Mouse (Mus musculus): Measurements from ENCODE around the gene Sh3kbp1. TPM values are rescaled to one million over a fixed set of nuclear protein-coding genes. Genes with fewer than 3 reads are reported as not detected.
"Not testable (repeated sequence)": the region's sequence is repeated elsewhere in the genome, so short reads cannot be mapped to it uniquely, and the experiment has no call there.

The Sh3kbp1 gene
- polyA plus RNA-seq (2014; fragmentation: Nextera tagmentation; extraction: Ambion mirVana): 47.8 and 49.6 TPM in 2 replicates

GRCm38 (mm10) chrX:159626907-159627587 lies at the start of gene Sh3kbp1:
Gene Sh3kbp1 (plus strand): TSS chrX:159627272.
- Histone ChIP-seq H3K27ac (replicated peaks; ENCODE audit: low read depth, low read length) (no peak within 1 kb of the TSS; the same call in 1 of the 2 replicates), H3K36me3 (ENCODE audit: control insufficient read depth, insufficient read depth, low read length) (no peaks in the 10 kb centered on the region), H3K4me2 (ENCODE audit: low read depth, low read length) (peak within 1 kb of the TSS; percentile 65), H3K9ac (ENCODE audit: low read depth, low read length) (peak within 1 kb of the TSS; percentile 74), H3K27me3 (replicated peaks; ENCODE audit: control insufficient read depth, insufficient read depth, low read length) (0 out of 2 replicates have a peak, but pooled peaks cover 7% of the 10 kb centered on the region), H3K4me3 (ENCODE audit: low read depth, low read length) (peak within 1 kb of the TSS; percentile 58), H3K4me1 (ENCODE audit: control insufficient read depth, insufficient read depth, low read length) (0 out of 2 replicates have a peak, but pooled peaks cover 6% of the 10 kb centered on the region), H3K9me3 (ENCODE audit: control insufficient read depth, low read length) (no peaks in the 10 kb centered on the region)
- DNase-seq (ENCODE audit: low spot score) (peak; percentile 73), ATAC-seq (ENCODE audit: low read depth) (peak; percentile 90)
- 21% methylated on average over 46 of the region's 60 CpGs for WGBS

GRCm38 (mm10) chrX:159584738-159585137 lies 42.3 kb upstream of the Sh3kbp1 start:
- WGBS: 56% methylated on average over 7 of the region's 7 CpGs
- not testable (repeated sequence) for H3K36me3 ChIP-seq (ENCODE audit: control insufficient read depth, insufficient read depth, low read length); H3K4me2 ChIP-seq (ENCODE audit: low read depth, low read length); H3K9ac ChIP-seq (ENCODE audit: low read depth, low read length); H3K27me3 ChIP-seq (replicated peaks; ENCODE audit: control insufficient read depth, insufficient read depth, low read length); H3K9me3 ChIP-seq (ENCODE audit: control insufficient read depth, low read length); H3K4me1 ChIP-seq (ENCODE audit: control insufficient read depth, insufficient read depth, low read length); ATAC-seq (ENCODE audit: low read depth); DNase-seq (ENCODE audit: low spot score); H3K27ac ChIP-seq (replicated peaks; ENCODE audit: low read depth, low read length); H3K4me3 ChIP-seq (ENCODE audit: low read depth, low read length)

- Histone ChIP-seq H3K4me1 (ENCODE audit: control insufficient read depth, insufficient read depth, low read length) (no peaks in the 10 kb centered on the region), H3K4me3 (ENCODE audit: low read depth, low read length) (no peak overlapping the region), H3K4me2 (ENCODE audit: low read depth, low read length) (no peak overlapping the region), H3K9ac (ENCODE audit: low read depth, low read length) (no peak overlapping the region), H3K27ac (replicated peaks; ENCODE audit: low read depth, low read length) (no peak overlapping the region), H3K9me3 (ENCODE audit: control insufficient read depth, low read length) (no peaks in the 10 kb centered on the region), H3K27me3 (replicated peaks; ENCODE audit: control insufficient read depth, insufficient read depth, low read length) (no peaks in the 10 kb centered on the region), H3K36me3 (ENCODE audit: control insufficient read depth, insufficient read depth, low read length) (peaks cover 9% of the 10 kb centered on the region; the same call in 1 of the 2 replicates)
- DNase-seq (ENCODE audit: low spot score) (no peak), ATAC-seq (ENCODE audit: low read depth) (no peak)
- WGBS: 73% methylated on average over 1 of the region's 1 CpGs
Observed at GRCm38 (mm10) chrX:159591633-159592032, 35.4 kb upstream of the Sh3kbp1 start.

DNA sequence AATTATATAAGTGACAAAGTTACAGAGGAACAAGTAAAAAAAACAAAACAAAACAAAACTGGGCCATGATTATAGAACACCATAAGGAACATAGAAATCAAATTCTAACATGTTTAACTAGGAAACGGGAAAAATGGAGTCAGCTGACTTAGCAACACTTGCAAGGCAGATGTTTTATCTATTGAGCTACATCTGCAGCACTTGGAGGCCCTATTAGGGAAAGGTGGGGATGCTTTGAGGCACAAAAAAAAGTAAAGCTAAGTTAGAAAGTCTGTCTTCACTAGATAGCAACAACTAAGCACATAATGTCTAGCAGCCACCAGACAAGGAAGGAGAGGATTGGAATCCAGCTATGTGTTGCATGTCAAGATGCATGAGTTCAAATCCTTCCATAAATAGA lies 29.6 kb upstream of the Sh3kbp1 start:
- Histone ChIP-seq H3K27me3 (replicated peaks; ENCODE audit: control insufficient read depth, insufficient read depth, low read length) (no peaks in the 10 kb centered on the region), H3K9ac (ENCODE audit: low read depth, low read length) (no peak overlapping the region), H3K4me2 (ENCODE audit: low read depth, low read length) (no peak overlapping the region), H3K4me3 (ENCODE audit: low read depth, low read length) (no peak overlapping the region), H3K36me3 (ENCODE audit: control insufficient read depth, insufficient read depth, low read length) (no peaks in the 10 kb centered on the region), H3K4me1 (ENCODE audit: control insufficient read depth, insufficient read depth, low read length) (no peaks in the 10 kb centered on the region), H3K9me3 (ENCODE audit: control insufficient read depth, low read length) (no peaks in the 10 kb centered on the region), H3K27ac (replicated peaks; ENCODE audit: low read depth, low read length) (no peak overlapping the region)
- no peak for ATAC-seq (ENCODE audit: low read depth)
- DNase-seq (ENCODE audit: low spot score): no peak
- WGBS: 54% methylated on average over 1 of the region's 1 CpGs

- Histone ChIP-seq H3K36me3 (ENCODE audit: control insufficient read depth, insufficient read depth, low read length) (no peaks in the 10 kb centered on the region), H3K9me3 (ENCODE audit: control insufficient read depth, low read length) (no peaks in the 10 kb centered on the region), H3K27me3 (replicated peaks; ENCODE audit: control insufficient read depth, insufficient read depth, low read length) (no peaks in the 10 kb centered on the region), H3K4me1 (ENCODE audit: control insufficient read depth, insufficient read depth, low read length) (no peaks in the 10 kb centered on the region), H3K4me3 (ENCODE audit: low read depth, low read length) (no peak overlapping the region), H3K4me2 (ENCODE audit: low read depth, low read length) (no peak overlapping the region), H3K9ac (ENCODE audit: low read depth, low read length) (no peak overlapping the region), H3K27ac (replicated peaks; ENCODE audit: low read depth, low read length) (no peak overlapping the region)
- DNase-seq (ENCODE audit: low spot score): no peak
- WGBS: 83% methylated on average over 2 of the region's 2 CpGs
- ATAC-seq (ENCODE audit: low read depth): no peak
Observed at GRCm38 (mm10) chrX:159604832-159605231, 22.2 kb upstream of the Sh3kbp1 start.

- no peak overlapping the region for H3K4me3 ChIP-seq (ENCODE audit: low read depth, low read length)
- ATAC-seq (ENCODE audit: low read depth) (no peak), DNase-seq (ENCODE audit: low spot score) (no peak)
- no peaks in the 10 kb centered on the region for H3K27me3 ChIP-seq (replicated peaks; ENCODE audit: control insufficient read depth, insufficient read depth, low read length)
- no peaks in the 10 kb centered on the region for H3K9me3 ChIP-seq (ENCODE audit: control insufficient read depth, low read length)
- H3K4me1 ChIP-seq (ENCODE audit: control insufficient read depth, insufficient read depth, low read length): no peaks in the 10 kb centered on the region
- H3K4me2 ChIP-seq (ENCODE audit: low read depth, low read length): no peak overlapping the region
- no peak overlapping the region for H3K9ac ChIP-seq (ENCODE audit: low read depth, low read length)
- 47% methylated on average over 6 of the region's 6 CpGs for WGBS
- H3K27ac ChIP-seq (replicated peaks; ENCODE audit: low read depth, low read length): no peak overlapping the region
- no peaks in the 10 kb centered on the region for H3K36me3 ChIP-seq (ENCODE audit: control insufficient read depth, insufficient read depth, low read length)
Observed at GRCm38 (mm10) chrX:159606936-159607335, 20.1 kb upstream of the Sh3kbp1 start.

DNA sequence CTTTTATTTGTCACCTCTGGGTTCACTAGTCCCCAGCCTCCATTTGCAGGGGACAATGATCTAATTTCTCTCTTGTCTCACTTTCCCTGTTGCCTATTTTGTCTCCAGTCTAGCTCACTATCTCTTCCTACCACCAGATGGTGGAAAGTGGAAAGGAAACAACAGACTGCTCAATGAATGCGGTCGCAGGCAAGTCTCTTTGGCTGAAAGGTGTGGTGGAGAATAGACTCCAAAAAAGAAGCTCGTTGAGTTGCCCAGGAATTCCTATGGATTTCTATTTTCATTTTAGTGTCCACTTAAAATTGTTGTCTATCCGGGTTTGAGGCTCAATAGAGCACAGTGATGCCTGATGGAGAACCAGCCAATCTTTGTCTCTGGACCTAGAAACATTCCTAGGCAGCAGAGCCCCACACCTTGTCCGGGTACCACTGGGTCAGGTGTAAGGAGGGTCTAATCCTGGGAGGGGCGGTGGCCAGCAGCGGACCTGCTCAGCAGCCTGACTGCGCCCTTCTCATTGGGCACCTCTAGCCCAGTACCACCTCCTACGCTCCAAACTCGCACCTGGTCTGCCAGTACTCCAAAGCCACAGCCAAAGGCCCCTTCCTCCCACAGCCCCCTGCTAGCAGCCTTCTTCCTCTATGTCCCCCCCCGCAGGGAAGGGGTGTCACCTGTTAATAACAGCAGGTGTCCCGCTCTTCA lies 715 bp upstream of the Sh3kbp1 start:
- peak overlapping the region; percentile 65 for H3K4me2 ChIP-seq (ENCODE audit: low read depth, low read length)
- 0 out of 2 replicates have a peak, but pooled peaks cover 6% of the 10 kb centered on the region for H3K4me1 ChIP-seq (ENCODE audit: control insufficient read depth, insufficient read depth, low read length)
- WGBS: 22% methylated on average over 12 of the region's 12 CpGs
- ATAC-seq (ENCODE audit: low read depth) (peak; percentile 35; the same call in 1 of the 2 replicates), DNase-seq (ENCODE audit: low spot score) (peak; percentile 62)
- no peaks in the 10 kb centered on the region for H3K36me3 ChIP-seq (ENCODE audit: control insufficient read depth, insufficient read depth, low read length)
- H3K4me3 ChIP-seq (ENCODE audit: low read depth, low read length): peak overlapping the region; percentile 58
- 0 out of 2 replicates have a peak, but pooled peaks cover 7% of the 10 kb centered on the region for H3K27me3 ChIP-seq (replicated peaks; ENCODE audit: control insufficient read depth, insufficient read depth, low read length)
- no peak overlapping the region for H3K27ac ChIP-seq (replicated peaks; ENCODE audit: low read depth, low read length)
- H3K9ac ChIP-seq (ENCODE audit: low read depth, low read length): peak overlapping the region; percentile 74; the same call in 1 of the 2 replicates
- no peaks in the 10 kb centered on the region for H3K9me3 ChIP-seq (ENCODE audit: control insufficient read depth, low read length)

DNA sequence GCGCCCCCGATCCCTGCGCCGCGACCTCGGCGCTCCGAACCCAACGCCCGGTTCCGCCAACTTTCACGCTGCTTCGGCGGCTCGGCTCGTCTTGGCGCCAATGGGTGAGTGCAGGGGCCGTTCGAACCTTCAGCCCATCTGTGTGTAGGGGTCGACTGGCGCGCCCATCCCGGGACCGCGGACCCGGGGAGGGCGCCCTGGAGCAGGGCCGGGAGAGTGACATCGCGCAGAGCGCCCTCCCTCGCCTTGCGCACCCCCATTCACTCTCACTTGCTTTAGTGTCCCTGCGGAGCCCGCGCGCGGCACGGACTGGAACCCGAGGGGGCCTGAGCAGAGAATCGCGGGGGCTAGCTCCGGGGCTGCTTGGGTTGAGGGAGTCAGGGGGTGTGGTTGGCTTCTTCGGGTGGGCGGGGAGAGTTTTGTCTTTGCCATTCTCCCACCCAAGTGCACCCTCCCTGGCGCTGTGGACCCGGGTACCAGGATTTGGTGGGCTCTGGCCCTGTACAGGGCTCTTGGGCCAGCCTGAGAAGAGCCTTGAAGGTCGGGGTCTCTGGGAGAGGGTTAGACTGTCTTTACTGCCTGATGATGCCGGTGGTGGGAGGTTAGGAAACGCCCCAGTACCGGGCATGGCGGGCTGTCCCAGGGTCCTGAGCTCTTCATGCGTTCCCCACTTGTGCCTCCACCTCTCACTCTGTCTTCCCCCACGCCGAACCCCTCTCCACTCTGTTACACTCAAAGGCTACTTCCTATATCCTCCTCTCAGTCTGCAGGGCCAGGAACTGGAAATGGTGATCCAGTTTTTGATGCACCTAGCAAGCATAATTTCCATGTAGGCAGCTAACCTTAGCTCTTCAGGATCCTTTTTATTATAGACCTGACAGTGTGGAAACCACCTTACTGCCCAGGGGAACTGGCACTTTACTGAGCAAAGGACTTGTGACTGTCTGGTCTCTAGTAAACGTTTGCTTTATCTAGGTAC lies 805 bp downstream of the Sh3kbp1 start:
- Histone ChIP-seq H3K27ac (replicated peaks; ENCODE audit: low read depth, low read length) (no peak overlapping the region; the same call in 1 of the 2 replicates), H3K9me3 (ENCODE audit: control insufficient read depth, low read length) (no peaks in the 10 kb centered on the region), H3K36me3 (ENCODE audit: control insufficient read depth, insufficient read depth, low read length) (no peaks in the 10 kb centered on the region), H3K27me3 (replicated peaks; ENCODE audit: control insufficient read depth, insufficient read depth, low read length) (0 out of 2 replicates have a peak, but pooled peaks cover 7% of the 10 kb centered on the region), H3K9ac (ENCODE audit: low read depth, low read length) (peak overlapping the region; percentile 74), H3K4me3 (ENCODE audit: low read depth, low read length) (peak overlapping the region; percentile 58), H3K4me1 (ENCODE audit: control insufficient read depth, insufficient read depth, low read length) (0 out of 2 replicates have a peak, but pooled peaks cover 6% of the 10 kb centered on the region), H3K4me2 (ENCODE audit: low read depth, low read length) (peak overlapping the region; percentile 65)
- 18% methylated on average over 30 of the region's 56 CpGs for WGBS
- ATAC-seq (ENCODE audit: low read depth) (peak; percentile 72), DNase-seq (ENCODE audit: low spot score) (peak; percentile 12)
